Mouse (Mus musculus) right cerebral cortex, postnatal 4 days (tissue): ENCODE measurements around the gene Junb.

Source experiments
- DNase-seq: peaks from one replicate; pipeline ENCODE4 v3.0.0-alpha.2; 2022

Junb gene

DNA sequence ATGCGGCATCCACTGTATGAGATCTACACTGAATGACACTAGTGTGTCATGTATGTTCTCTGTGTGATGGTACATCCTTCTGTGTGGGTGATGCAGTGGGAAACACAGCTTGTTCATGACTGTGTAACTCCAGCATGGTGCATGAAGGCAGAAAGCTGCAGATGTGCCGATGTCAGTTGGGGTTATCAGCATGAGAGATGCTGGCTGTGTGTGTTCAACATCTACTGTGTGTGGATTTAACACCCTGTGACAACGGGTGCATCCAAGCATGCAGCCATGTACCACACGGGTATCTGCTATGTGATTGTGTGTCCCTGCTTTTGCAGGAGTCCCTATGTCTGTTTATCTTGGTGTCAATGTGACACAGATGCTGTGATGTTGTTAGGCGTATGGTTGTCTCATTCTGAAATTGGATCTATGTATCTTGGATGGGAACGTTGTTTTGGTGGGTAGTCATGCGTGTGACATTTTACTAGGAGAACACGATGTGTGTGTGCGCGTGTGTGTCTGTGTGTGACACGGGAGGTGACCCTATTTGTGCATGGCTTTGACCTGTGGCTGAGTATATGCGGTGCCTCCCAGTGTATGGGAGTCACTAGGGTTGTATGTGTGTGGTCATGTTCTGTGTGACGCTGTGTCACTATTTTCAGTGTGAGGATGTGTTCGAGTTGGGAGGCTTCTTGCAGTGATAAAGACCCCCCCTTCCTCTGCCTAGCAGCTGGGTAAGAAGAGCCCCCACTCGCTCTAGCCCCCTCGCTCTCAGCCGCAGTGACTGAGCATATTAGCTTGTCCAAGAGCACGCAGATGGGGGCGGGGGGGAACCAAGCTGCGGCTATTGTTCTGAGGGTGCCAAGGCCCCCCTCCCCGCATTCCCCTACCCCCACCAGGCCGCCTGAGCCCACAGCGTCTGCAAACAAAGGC lies 42.2 kb downstream of the Junb start:
- DNase-seq: peak; percentile 60

DNA sequence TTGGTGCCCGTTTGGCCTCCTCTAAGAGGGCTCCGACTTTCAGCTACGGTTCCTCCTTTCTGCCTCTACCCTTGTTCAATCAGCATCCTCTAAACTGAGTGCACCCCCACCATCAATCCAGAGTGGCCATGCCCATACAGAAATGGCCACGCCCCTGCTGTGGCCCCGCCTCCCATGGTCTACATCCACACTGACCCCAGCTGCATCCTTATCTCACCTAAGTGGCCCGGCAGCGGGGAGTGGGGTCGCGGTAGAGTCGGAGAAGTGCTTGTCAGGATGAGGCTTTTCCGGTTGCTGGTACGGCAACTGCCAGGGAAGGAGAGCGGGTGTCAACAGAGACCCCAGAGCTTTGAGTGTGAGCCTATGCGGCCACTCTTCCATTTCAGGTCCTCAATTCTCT lies 43.0 kb downstream of the Junb start:
- DNase-seq: no peak

DNA sequence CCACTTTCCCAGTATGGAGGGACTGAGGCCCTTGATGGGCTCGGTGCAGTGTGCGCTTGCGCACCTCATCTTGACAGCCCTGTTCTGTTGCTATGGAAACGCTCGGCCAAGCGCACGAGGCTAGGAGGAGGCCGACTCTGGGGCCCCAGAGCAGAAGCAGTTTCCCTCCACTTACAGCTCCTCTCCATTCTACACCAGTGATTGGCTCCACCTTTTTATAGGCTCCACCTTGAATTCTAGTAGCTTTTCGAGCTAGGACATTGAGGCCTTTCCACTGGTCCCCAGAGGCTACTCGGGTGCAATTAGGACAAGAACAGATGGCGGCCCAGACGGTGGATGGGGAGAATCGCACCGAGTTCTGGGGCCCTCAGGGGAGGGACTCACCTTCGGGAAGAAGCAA lies 43.7 kb downstream of the Junb start:
- DNase-seq: no peak

DNA sequence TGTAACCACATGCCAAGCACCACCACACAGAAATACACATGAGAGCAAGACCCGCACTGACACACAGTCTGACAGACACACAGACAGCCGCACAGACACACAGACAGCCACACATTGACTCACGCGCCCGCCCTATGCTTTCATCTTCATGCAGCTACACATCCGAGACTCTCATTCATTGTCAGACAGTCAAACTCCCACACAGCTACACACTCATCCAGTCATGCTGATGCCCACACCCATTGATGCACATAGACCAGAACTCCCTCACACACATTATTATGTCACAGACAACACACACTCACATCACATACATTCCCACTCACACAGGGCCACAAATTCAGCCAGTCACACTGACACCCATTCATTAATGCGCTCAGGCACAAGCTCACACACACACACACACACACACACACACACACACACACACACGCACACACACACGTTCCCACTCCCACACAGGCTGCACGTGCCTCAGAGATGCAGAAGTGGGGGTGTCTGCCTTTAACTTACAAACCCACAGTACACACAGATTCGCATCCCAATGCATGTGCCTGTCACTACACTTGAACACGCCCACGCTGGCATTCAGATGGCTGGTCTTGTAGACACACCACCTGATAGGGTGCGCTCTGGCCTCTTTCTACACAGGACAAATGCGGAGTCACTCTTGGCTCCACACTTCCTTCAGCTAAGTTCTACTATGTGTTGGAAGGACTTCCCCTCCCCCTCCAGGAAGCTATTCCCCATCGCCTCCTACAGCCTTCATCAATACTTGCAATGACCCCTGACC lies 44.6 kb downstream of the Junb start:
- DNase-seq: no peak

DNA sequence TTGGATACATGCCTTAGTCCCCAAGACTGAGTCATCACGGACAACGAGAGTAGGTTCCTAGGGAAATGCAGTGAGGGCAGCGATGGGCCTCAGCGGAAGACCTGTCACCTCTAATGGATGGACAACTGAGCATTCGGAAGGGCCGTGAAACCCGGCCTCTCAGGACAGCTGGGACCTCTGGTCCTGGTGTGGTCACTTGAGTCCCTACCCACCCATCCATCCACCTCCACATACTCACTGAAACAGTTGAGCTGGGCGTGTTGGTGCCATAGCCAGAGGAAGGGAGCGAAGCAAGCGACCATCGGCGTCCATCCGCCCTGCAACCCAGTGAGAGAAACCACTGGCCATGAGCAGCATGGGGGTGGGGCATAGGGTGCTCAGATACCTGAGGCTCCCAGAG lies 47.9 kb downstream of the Junb start:
- no peak for DNase-seq

DNA sequence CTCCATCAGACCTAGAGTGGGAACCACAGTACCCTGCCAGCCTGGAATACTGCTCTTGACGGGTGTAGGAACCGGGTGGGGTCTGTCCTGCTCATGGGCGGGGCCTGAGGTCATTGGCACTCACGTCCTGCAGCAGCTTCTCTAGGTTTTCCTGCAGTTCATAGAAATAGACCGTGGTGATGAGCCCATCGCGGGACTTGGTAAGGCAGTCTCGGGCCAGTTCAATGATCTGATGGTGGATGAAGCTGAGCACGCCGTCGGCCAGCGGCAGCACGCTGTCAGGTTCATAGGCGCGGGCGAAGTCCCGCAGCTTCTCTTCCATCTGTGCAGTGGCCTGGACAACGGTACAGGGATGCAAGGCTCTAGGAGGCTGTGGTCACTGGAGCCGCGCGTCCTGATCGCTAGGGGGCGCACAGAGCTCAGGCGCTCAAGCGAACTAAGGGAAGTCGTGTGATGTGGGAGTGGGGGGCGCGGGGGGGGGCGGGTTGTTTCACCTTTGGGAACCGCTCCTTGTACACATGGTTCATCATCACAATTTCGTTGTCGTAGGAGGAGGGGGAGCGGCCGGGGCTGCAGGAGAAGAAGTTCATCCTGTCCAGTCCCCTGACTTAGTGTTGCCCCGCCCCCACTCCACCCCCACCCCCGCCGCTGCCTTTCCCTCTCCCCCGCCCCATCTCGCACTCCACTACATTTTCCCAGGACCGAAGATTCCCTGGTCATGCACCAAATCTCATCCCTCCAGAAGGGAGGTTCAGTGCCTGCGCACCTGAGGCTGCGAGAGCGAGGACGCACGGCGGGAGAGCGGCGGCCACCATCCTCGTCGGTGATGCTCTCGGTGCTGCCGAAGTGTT lies 49.8 kb downstream of the Junb start:
- peak; percentile 81 for DNase-seq

DNA sequence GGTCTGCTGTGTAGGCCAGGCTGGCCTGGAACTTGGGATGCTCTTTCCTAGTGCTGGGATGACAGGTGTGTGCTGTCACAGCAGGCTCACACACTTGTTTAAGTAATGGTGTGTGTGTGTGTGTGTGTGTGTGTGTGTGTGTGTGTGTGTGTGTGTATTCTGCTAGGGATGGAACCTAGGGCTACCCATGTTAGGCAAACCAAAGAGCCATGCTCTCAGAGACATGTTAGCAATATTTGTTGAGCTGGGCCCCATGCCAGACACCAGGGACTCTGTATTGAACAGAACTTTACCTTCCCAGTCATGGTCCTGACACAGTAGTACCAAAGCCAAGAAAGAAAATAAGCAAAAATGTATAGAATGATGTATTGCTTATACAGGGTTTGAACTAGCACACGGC lies 51.0 kb downstream of the Junb start:
- DNase-seq: no peak

DNA sequence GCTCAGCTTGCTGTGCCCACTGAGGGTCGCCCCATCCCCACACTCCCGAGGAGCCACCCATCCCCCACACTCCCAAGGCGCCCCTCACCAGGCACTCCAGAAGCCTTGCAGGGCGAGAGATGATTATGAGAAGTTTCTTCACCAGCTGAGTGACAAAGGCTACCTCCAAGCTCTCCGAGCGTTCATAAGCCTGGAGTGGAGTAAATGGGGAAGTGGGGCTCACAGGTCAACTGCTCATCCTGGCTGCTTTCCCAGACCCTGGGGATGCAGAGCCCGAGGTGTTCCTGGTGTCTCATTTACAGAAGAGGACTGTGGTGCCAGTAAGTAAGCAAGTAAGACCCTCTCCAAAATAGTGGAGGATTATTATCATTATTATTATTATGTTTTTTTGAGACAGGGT lies 53.0 kb downstream of the Junb start:
- DNase-seq: no peak
